Mouse (Mus musculus): ENCODE results near the gene Gm10778.
A peak's percentile ranks its signal among the peaks of the same experiment; 100 is the strongest.
"Not testable (repeated sequence)": the region's sequence is repeated elsewhere in the genome, so short reads cannot be mapped to it uniquely, and the experiment has no call there.

Gm10778 gene

GRCm38 (mm10) chr10:81628390-81628789, 20.5 kb upstream of the Gm10778 start, which contains the start of gene Ankrd24:
Gene Ankrd24 (plus strand): TSS chr10:81628540.
- no peak for DNase-seq (ENCODE audit: low spot score)

- DNase-seq (ENCODE audit: low spot score): no peak
Measured at GRCm38 (mm10) chr10:81633253-81634099, 15.4 kb upstream of the Gm10778 start.

GRCm38 (mm10) chr10:81636338-81636737, 12.5 kb upstream of the Gm10778 start:
- no peak for DNase-seq (ENCODE audit: low spot score)

- DNase-seq (ENCODE audit: low spot score): no peak
Measured at GRCm38 (mm10) chr10:81638101-81638500, 10.8 kb upstream of the Gm10778 start.

- not testable (repeated sequence) for DNase-seq (ENCODE audit: low spot score)
Measured at GRCm38 (mm10) chr10:81640825-81641224, 8.0 kb upstream of the Gm10778 start.

GRCm38 (mm10) chr10:81641566-81641965, 7.3 kb upstream of the Gm10778 start:
- DNase-seq (ENCODE audit: low spot score): no peak

- no peak for DNase-seq (ENCODE audit: low spot score)
Measured at GRCm38 (mm10) chr10:81641978-81642647, 6.7 kb upstream of the Gm10778 start.

- no peak for DNase-seq (ENCODE audit: low spot score)
Measured at GRCm38 (mm10) chr10:81642648-81643448, 6.0 kb upstream of the Gm10778 start.

GRCm38 (mm10) chr10:81643449-81644055, 5.3 kb upstream of the Gm10778 start:
- DNase-seq (ENCODE audit: low spot score): peak; percentile 85

GRCm38 (mm10) chr10:81644162-81644561, 4.7 kb upstream of the Gm10778 start:
- DNase-seq (ENCODE audit: low spot score): no peak

- DNase-seq (ENCODE audit: low spot score): no peak
Measured at GRCm38 (mm10) chr10:81644716-81645115, 4.1 kb upstream of the Gm10778 start.

GRCm38 (mm10) chr10:81645391-81645790, 3.5 kb upstream of the Gm10778 start:
- no peak for DNase-seq (ENCODE audit: low spot score)

GRCm38 (mm10) chr10:81646015-81646555, 2.8 kb upstream of the Gm10778 start:
- DNase-seq (ENCODE audit: low spot score): no peak

GRCm38 (mm10) chr10:81655178-81655577, 6.3 kb downstream of the Gm10778 start:
- no peak for DNase-seq (ENCODE audit: low spot score)

GRCm38 (mm10) chr10:81656174-81656573, 7.3 kb downstream of the Gm10778 start:
- no peak for DNase-seq (ENCODE audit: low spot score)

- DNase-seq (ENCODE audit: low spot score): not testable (repeated sequence)
Measured at GRCm38 (mm10) chr10:81687114-81687513, 38.3 kb downstream of the Gm10778 start.

GRCm38 (mm10) chr10:81704531-81705301, 55.9 kb downstream of the Gm10778 start, which contains the start of gene Zfp433:
Gene Zfp433 (plus strand): TSS chr10:81704825.
- DNase-seq (ENCODE audit: low spot score): not testable (repeated sequence)
